Mouse (Mus musculus) hindbrain, postnatal 0 days (tissue): Measurements from ENCODE around the gene Casp7. TPM values are rescaled to one million over a fixed set of nuclear protein-coding genes. Genes with fewer than 3 reads are reported as not detected.

Experiments
- ATAC-seq: fragments of 200-750 bp; cut with Nextera tagmentation; 2 replicates; pipeline ENCODE4 v1.8.0; 2017; ENCODE audit warnings: mild to moderate bottlenecking, moderate TSS enrichment, moderate library complexity
- DNase-seq: peaks from one replicate; pipeline ENCODE4 v3.0.0-alpha.2; 2015; ENCODE audit warnings: low spot score
- H3K27ac ChIP-seq: fragments of 300-500 bp; sonication (generic); 2 replicates; pipeline ENCODE4 v1.5.1; 2014; ENCODE audit warnings: mild to moderate bottlenecking
- H3K27me3 ChIP-seq: fragments of 300-500 bp; sonication (generic); 2 replicates; pipeline ENCODE4 v1.6.1; 2014; ENCODE audit warnings: low read length, mixed read lengths; ENCODE audit not compliant: insufficient read depth
- H3K36me3 ChIP-seq: fragments of 300-500 bp; sonication (generic); 2 replicates; pipeline ENCODE4 v1.6.1; 2014; ENCODE audit warnings: low read length, mixed read lengths; ENCODE audit not compliant: insufficient read depth
- H3K4me1 ChIP-seq: fragments of 300-500 bp; sonication (generic); 2 replicates; pipeline ENCODE4 v1.6.1; 2014; ENCODE audit warnings: antibody characterized with exemption, low read length, mixed read lengths; ENCODE audit not compliant: insufficient read depth
- H3K4me2 ChIP-seq: fragments of 300-500 bp; sonication (generic); 2 replicates; pipeline ENCODE4 v1.6.1; 2014; ENCODE audit warnings: low read depth, mild to moderate bottlenecking, low read length, moderate library complexity, mixed read lengths
- H3K4me3 ChIP-seq: fragments of 300-500 bp; sonication (generic); 2 replicates; pipeline ENCODE4 v1.5.1; 2014; ENCODE audit warnings: low read length
- H3K9ac ChIP-seq: fragments of 300-500 bp; sonication (generic); replicated peaks from 2 replicates; pipeline ENCODE4 v1.6.1; 2014; ENCODE audit warnings: mild to moderate bottlenecking, low read length, moderate library complexity, mixed read lengths
- H3K9me3 ChIP-seq: fragments of 300-500 bp; sonication (generic); 2 replicates; pipeline ENCODE4 v1.6.1; 2016; ENCODE audit warnings: low read length, mixed read lengths
- CTCF ChIP-seq: IDR thresholded peaks from 2 replicates; pipeline ENCODE4 v1.5.1; 2016; ENCODE audit warnings: antibody characterized with exemption, control low read depth, low read depth
- WGBS: fragments of 180-500 bp; shearing (Covaris S2); extraction: QIAGEN DNeasy Blood & Tissue Kit; methylation state at CpG from one replicate; pipeline ENCODE4 v1.1.7; 2014; 5-methylcytosine and 5-hydroxymethylcytosine counted together
- polyA plus RNA-seq: library from polyadenylated mRNA; unstranded; fragments of >200 nt; fragmentation: Nextera tagmentation; extraction: Ambion mirVana; gene quantifications from 2 replicates; pipeline ENCODE4 v1.2.1, GENCODE M21; 2015
- total RNA-seq: library from RNA; depleted of rRNA; stranded (reverse); fragments of >200 nt; gene quantifications from 2 replicates; pipeline ENCODE4 v1.2.3, GENCODE M21; 2014

Gene Casp7
- total and polyA plus RNA-seq, 2 experiments from 2014 or later: 17.6 to 28.1 TPM

GRCm38 (mm10) chr19:56422476-56423338, 25.8 kb downstream of the Casp7 start:
- ATAC-seq (peak; percentile 52; the same call in 1 of the 2 replicates), DNase-seq (peak; percentile 84)
- Histone ChIP-seq H3K36me3 (no peaks in the 10 kb centered on the region), H3K4me1 (peaks cover 11% of the 10 kb centered on the region; the same call in 1 of the 2 replicates), H3K27ac (peak overlapping the region; percentile 26; the same call in 1 of the 2 replicates), H3K9me3 (no peaks in the 10 kb centered on the region), H3K4me2 (0 out of 2 replicates have a peak overlapping the region, but pooled peaks have one; percentile 16), H3K27me3 (no peaks in the 10 kb centered on the region), H3K9ac (no peak overlapping the region), H3K4me3 (no peak overlapping the region)
- TF ChIP-seq CTCF: peak; percentile 90
- WGBS: 30% methylated on average over 14 of the region's 14 CpGs

GRCm38 (mm10) chr19:56423370-56423769, 26.4 kb downstream of the Casp7 start:
- no peak overlapping the region for H3K4me3 ChIP-seq
- H3K4me1 ChIP-seq: peaks cover 11% of the 10 kb centered on the region; the same call in 1 of the 2 replicates
- no peak overlapping the region for H3K27ac ChIP-seq
- no peak for TF ChIP-seq CTCF
- no peaks in the 10 kb centered on the region for H3K36me3 ChIP-seq
- DNase-seq: peak; percentile 20
- 50% methylated on average over 12 of the region's 12 CpGs for WGBS
- H3K9me3 ChIP-seq: no peaks in the 10 kb centered on the region
- peak; percentile 57 for ATAC-seq
- no peaks in the 10 kb centered on the region for H3K27me3 ChIP-seq
- no peak overlapping the region for H3K4me2 ChIP-seq
- no peak overlapping the region for H3K9ac ChIP-seq

GRCm38 (mm10) chr19:56424606-56425395, 27.9 kb downstream of the Casp7 start:
- no peak overlapping the region for H3K27ac ChIP-seq
- H3K9ac ChIP-seq: no peak overlapping the region
- no peak overlapping the region for H3K4me3 ChIP-seq
- H3K4me2 ChIP-seq: no peak overlapping the region
- H3K36me3 ChIP-seq: no peaks in the 10 kb centered on the region
- WGBS: 66% methylated on average over 17 of the region's 17 CpGs
- no peak for ATAC-seq
- no peaks in the 10 kb centered on the region for H3K9me3 ChIP-seq
- no peak for DNase-seq
- H3K4me1 ChIP-seq: peaks cover 11% of the 10 kb centered on the region; the same call in 1 of the 2 replicates
- no peak for TF ChIP-seq CTCF
- no peaks in the 10 kb centered on the region for H3K27me3 ChIP-seq

- H3K36me3 ChIP-seq: no peaks in the 10 kb centered on the region
- H3K9ac ChIP-seq: 0 out of 2 replicates have a peak overlapping the region, but pooled peaks have one; percentile 9
- peaks cover 11% of the 10 kb centered on the region; the same call in 1 of the 2 replicates for H3K4me1 ChIP-seq
- H3K27ac ChIP-seq: peak overlapping the region; percentile 51; the same call in 1 of the 2 replicates
- ATAC-seq (no peak), DNase-seq (peak; percentile 15)
- no peak overlapping the region for H3K4me3 ChIP-seq
- 32% methylated on average over 9 of the region's 9 CpGs for WGBS
- TF ChIP-seq CTCF: no peak
- H3K9me3 ChIP-seq: no peaks in the 10 kb centered on the region
- H3K27me3 ChIP-seq: no peaks in the 10 kb centered on the region
- H3K4me2 ChIP-seq: no peak overlapping the region
Observed at GRCm38 (mm10) chr19:56425492-56425891, 28.6 kb downstream of the Casp7 start.

DNA sequence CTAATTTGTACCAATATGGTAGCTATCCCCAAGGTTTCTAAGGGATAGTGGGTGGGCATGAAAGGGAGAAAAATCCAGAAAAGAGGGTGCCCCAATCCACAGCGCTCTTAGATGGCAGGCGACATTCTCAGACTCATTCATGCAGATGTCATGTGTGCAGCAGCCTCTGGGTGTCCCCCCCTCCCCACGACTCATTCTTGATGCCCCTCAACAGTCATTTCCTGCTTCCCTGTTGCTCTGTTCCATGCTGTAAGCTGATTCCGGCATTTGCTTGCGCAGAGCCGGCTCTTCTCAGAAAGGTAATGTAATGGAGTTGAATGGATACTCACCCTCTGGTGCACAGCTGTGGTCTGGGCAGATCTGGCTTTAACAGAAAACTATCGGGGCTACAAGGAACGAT, 33.4 kb downstream of the Casp7 start:
- Histone ChIP-seq H3K27ac (no peak overlapping the region), H3K27me3 (no peaks in the 10 kb centered on the region), H3K4me2 (no peak overlapping the region), H3K9me3 (no peaks in the 10 kb centered on the region), H3K4me3 (no peak overlapping the region), H3K4me1 (peaks cover 10% of the 10 kb centered on the region; the same call in 1 of the 2 replicates), H3K36me3 (no peaks in the 10 kb centered on the region), H3K9ac (no peak overlapping the region)
- TF ChIP-seq CTCF: peak; percentile 55
- ATAC-seq: no peak
- peak; percentile 27 for DNase-seq
- WGBS: 78% methylated on average over 8 of the region's 8 CpGs

DNA sequence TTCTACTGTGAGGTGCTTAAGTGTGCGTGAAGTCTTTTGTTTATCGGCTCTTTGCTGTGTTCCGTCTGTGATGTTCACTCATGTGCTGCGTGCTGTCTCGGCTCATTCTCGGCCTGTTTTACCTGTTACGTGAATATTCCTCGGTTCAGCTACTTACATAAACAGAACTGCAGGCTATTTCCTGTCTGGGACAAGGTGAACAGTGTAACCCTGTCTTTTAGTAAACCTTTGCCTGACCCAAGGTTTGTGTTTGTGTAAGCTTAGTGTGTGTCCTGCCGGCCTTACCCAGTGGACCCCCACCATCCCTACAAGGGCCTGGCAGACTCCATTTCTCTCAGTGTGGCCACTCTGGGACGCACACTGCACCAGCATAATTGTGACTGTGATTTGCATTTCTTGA, 35.8 kb downstream of the Casp7 start:
- Histone ChIP-seq H3K27ac (no peak overlapping the region), H3K4me2 (no peak overlapping the region), H3K9me3 (no peaks in the 10 kb centered on the region), H3K36me3 (no peaks in the 10 kb centered on the region), H3K9ac (no peak overlapping the region), H3K27me3 (no peaks in the 10 kb centered on the region), H3K4me3 (no peak overlapping the region), H3K4me1 (no peaks in the 10 kb centered on the region)
- ATAC-seq (no peak), DNase-seq (no peak)
- 73% methylated on average over 10 of the region's 10 CpGs for WGBS
- TF ChIP-seq CTCF: no peak
